Mouse (Mus musculus): Measurements from ENCODE around the gene Nek7.

GRCm38 (mm10) chr1:138500155-138500554 lies 119.8 kb downstream of the Nek7 start:
- TF ChIP-seq HCFC1 (IDR thresholded peaks at IDR 0.05; ENCODE audit: low read depth, low read length): no peak
- TF ChIP-seq EP300 (IDR thresholded peaks at IDR 0.05; ENCODE audit: low read depth in 1 of 2, low read length in 2 of 2): no peak
- no peak for TF ChIP-seq GATA1 (IDR thresholded peaks at IDR 0.05; ENCODE audit: low read depth, low read length)
- TF ChIP-seq KAT2A (conservative IDR thresholded peaks at IDR 0.05; ENCODE audit: low read depth, low read length): no peak
- no peak for TF ChIP-seq POLR2A (IDR thresholded peaks at IDR 0.05; ENCODE audit: control insufficient read depth in 1 of 2, insufficient read depth in 1 of 2, low read depth in 1 of 2, low read length in 2 of 2, poor library complexity in 1 of 2)
- no peak for TF ChIP-seq RCOR1 (IDR thresholded peaks at IDR 0.05; ENCODE audit: low read depth, low read length)
- no peak for TF ChIP-seq CTCF (IDR thresholded peaks at IDR 0.05 in 2 of 3, conservative IDR thresholded peaks at IDR 0.05 in 1 of 3; ENCODE audit: control insufficient read depth in 1 of 3, insufficient read depth in 1 of 3, low read depth in 2 of 3, low read length in 3 of 3, poor library complexity in 1 of 3, severe bottlenecking in 1 of 3)
- TF ChIP-seq MXI1 (IDR thresholded peaks at IDR 0.05; ENCODE audit: low read depth, low read length): no peak
